Mouse (Mus musculus) midbrain, embryonic 16.5 days (tissue): ENCODE data around the gene Tmem53. TPM values are rescaled to one million over a fixed set of nuclear protein-coding genes. Genes with fewer than 3 reads are reported as not detected.
A peak's percentile ranks its signal among the peaks of the same experiment; 100 is the strongest.

ENCODE experiments used
- ATAC-seq: fragments of 200-750 bp; cut with Nextera tagmentation; 2 replicates; pipeline ENCODE4 v1.8.0; 2017; ENCODE audit warnings: moderate TSS enrichment
- H3K27ac ChIP-seq: fragments of 300-500 bp; sonication (generic); 2 replicates; pipeline ENCODE4 v1.5.1; 2014; ENCODE audit warnings: mild to moderate bottlenecking, low read length, mixed read lengths
- H3K27me3 ChIP-seq: fragments of 300-500 bp; sonication (generic); 2 replicates; pipeline ENCODE4 v1.6.1; 2014; ENCODE audit warnings: low read depth, low read length, mixed read lengths; ENCODE audit not compliant: control insufficient read depth, insufficient read depth
- H3K36me3 ChIP-seq: fragments of 300-500 bp; sonication (generic); 2 replicates; pipeline ENCODE4 v1.6.1; 2014; ENCODE audit warnings: mild to moderate bottlenecking, low read length, moderate library complexity, mixed read lengths; ENCODE audit not compliant: control insufficient read depth, insufficient read depth
- H3K4me1 ChIP-seq: fragments of 300-500 bp; sonication (generic); 2 replicates; pipeline ENCODE4 v1.6.1; 2014; ENCODE audit warnings: mild to moderate bottlenecking, low read length, mixed read lengths; ENCODE audit not compliant: control insufficient read depth, insufficient read depth
- H3K4me2 ChIP-seq: fragments of 300-500 bp; sonication (generic); 2 replicates; pipeline ENCODE4 v1.6.1; 2014; ENCODE audit warnings: mild to moderate bottlenecking, low read length, mixed read lengths
- H3K4me3 ChIP-seq: fragments of 300-500 bp; sonication (generic); 2 replicates; pipeline ENCODE4 v1.5.1; 2014; ENCODE audit warnings: low read depth, mild to moderate bottlenecking, low read length, moderate library complexity, mixed read lengths
- H3K9ac ChIP-seq: fragments of 300-500 bp; sonication (generic); 2 replicates; pipeline ENCODE4 v1.6.1; 2014; ENCODE audit warnings: low read depth, low read length, mixed read lengths
- H3K9me3 ChIP-seq: fragments of 300-500 bp; sonication (generic); replicated peaks from 2 replicates; pipeline ENCODE4 v1.6.1; 2014; ENCODE audit warnings: mild to moderate bottlenecking, low read length, mixed read lengths; ENCODE audit not compliant: control insufficient read depth, poor library complexity, severe bottlenecking
- WGBS: fragments of 180-500 bp; shearing (Covaris S2); extraction: QIAGEN DNeasy Blood & Tissue Kit; methylation state at CpG from one replicate; pipeline ENCODE4 v1.1.7; 2014; 5-methylcytosine and 5-hydroxymethylcytosine counted together
- polyA plus RNA-seq: library from polyadenylated mRNA; unstranded; fragments of >200 nt; fragmentation: Nextera tagmentation; extraction: Ambion mirVana; gene quantifications from 2 replicates; pipeline ENCODE4 v1.2.1, GENCODE M21; 2015

The Tmem53 gene
- polyA plus RNA-seq = 9.3 and 10.1 TPM in 2 replicates

DNA sequence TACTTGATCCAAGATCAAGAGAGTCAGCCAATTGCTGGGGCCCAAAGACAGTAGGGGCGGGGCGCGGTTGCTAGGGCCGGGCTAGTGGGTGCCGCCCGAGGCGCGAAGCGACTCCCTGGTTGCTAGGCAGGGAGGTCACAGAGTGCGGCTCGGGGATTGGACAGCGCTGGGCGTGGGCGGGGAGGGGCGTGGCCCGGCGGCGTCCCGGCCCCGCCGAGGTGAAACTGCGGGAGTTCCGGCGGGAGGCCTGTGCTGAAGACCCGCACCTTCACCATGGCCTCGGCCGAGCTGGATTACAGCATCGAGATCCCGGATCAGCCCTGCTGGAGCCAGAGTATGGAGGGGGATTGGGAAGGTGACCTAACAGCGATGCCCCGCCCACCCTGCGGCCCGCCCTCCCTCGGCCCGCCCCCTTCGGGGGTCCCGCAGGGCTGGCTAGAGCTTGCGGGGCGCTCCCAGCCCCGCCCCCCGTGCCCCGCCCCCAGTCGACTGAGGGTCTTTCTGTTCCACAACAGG is at the start of gene Tmem53, which contains the start of gene Armh1:
Gene Tmem53 (plus strand): TSS at position 151 of the 516 bp plus-strand sequence.
Gene Armh1 (minus strand): TSS at position 325 of the 516 bp plus-strand sequence.
- WGBS = under 1% methylated on average over 40 of the region's 43 CpGs
- ATAC-seq = peak; percentile 96
- peak within 1 kb of the TSS; percentile 73 for H3K27ac ChIP-seq

DNA sequence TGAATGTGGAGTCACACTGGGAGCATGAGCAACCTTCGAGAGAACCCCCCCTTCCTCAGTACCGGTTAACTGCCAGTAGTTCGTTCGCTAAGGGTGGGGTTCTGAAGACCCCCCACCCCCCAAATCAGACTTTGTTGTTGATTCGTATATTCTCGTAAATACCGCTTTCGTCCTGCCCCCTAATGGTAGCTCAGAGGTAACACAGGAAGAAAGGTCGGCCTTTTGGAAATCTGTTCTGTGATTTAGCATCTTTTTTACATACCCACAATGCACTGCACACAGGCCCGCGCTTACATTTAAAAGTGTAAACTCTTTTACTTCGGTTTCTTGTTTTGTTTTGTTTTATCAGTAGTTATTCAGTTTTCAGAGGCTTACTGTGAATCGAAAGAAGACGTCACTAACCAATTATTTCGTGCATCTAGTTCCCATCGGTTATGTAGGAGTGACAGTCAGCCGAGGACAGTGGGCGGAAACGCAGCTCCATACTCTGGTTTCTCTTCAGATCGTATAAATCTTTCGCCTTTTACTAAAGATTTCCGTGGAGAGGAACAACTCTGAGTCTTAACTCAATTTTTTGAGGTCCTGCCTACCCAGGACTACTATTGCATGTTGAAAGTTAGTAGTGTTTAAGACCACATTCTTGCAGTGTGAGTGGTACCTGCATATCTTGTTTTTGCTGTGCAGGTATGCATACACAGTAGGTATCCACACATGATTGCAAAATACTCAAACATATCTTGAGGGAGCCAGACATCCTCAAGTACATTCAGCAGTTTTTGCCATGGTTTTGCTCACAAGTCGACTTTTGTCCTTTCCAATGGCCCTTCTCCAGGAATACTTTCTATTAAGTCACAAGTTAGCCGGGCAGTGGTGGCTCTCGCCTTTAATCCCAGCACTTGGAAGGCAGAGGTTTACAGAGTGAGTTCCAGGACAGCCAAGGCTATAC is 49.4 kb upstream of the Tmem53 start:
- H3K9me3 ChIP-seq = no peaks in the 10 kb centered on the region
- peak overlapping the region; percentile 57 for H3K9ac ChIP-seq
- H3K36me3 ChIP-seq = no peaks in the 10 kb centered on the region
- peak overlapping the region; percentile 55; the same call in 1 of the 2 replicates for H3K27ac ChIP-seq
- under 1% methylated on average over 25 of the region's 25 CpGs for WGBS
- H3K4me1 ChIP-seq = 0 out of 2 replicates have a peak, but pooled peaks cover 3% of the 10 kb centered on the region
- peak overlapping the region; percentile 27 for H3K4me3 ChIP-seq
- H3K4me2 ChIP-seq = peak overlapping the region; percentile 57
- H3K27me3 ChIP-seq = no peaks in the 10 kb centered on the region
- peak; percentile 60; the same call in 1 of the 2 replicates for ATAC-seq

More for the DNA sequence above, at the start of gene Tmem53, which contains the start of gene Armh1:
- H3K36me3 ChIP-seq = no peaks in the 10 kb centered on the region
- H3K4me1 ChIP-seq = peaks cover 12% of the 10 kb centered on the region; the same call in 1 of the 2 replicates
- H3K27me3 ChIP-seq = no peaks in the 10 kb centered on the region
- H3K4me3 ChIP-seq = peak within 1 kb of the TSS; percentile 66
- peak within 1 kb of the TSS; percentile 78 for H3K9ac ChIP-seq
- H3K9me3 ChIP-seq = no peaks in the 10 kb centered on the region
- peak within 1 kb of the TSS; percentile 79 for H3K4me2 ChIP-seq

- H3K4me3 ChIP-seq = no peak overlapping the region
- no peaks in the 10 kb centered on the region for H3K36me3 ChIP-seq
- no peaks in the 10 kb centered on the region for H3K27me3 ChIP-seq
- H3K4me2 ChIP-seq = no peak overlapping the region
- H3K9ac ChIP-seq = no peak overlapping the region
- 69% methylated on average over 4 of the region's 4 CpGs for WGBS
- H3K27ac ChIP-seq = no peak overlapping the region
- 0 out of 2 replicates have a peak, but pooled peaks cover 3% of the 10 kb centered on the region for H3K4me1 ChIP-seq
- no peaks in the 10 kb centered on the region for H3K9me3 ChIP-seq
- no peak for ATAC-seq
Observed at GRCm38 (mm10) chr4:117202992-117203354, 48.8 kb upstream of the Tmem53 start.

DNA sequence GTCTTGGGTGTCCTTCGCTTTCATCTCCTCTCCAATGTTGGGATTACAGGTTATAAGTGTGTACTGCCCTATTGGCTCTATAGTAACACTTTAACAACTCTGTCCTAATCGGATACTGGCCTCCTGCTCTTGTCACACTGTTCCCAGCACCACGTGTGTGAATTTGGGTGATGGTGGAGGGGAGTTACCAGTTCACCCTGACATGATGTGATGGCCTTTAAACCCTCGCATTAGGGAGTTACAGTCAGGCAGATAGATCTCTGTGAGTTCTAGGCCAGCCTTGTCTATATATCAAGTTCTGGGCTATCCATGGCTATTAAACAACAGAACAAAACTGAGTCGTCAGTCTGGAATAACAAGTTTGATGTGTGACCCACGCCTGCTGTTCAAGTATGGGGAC is 42.2 kb upstream of the Tmem53 start:
- H3K27me3 ChIP-seq = no peaks in the 10 kb centered on the region
- no peak overlapping the region for H3K27ac ChIP-seq
- H3K4me1 ChIP-seq = no peaks in the 10 kb centered on the region
- no peaks in the 10 kb centered on the region for H3K9me3 ChIP-seq
- 86% methylated on average over 6 of the region's 6 CpGs for WGBS
- no peaks in the 10 kb centered on the region for H3K36me3 ChIP-seq
- H3K9ac ChIP-seq = no peak overlapping the region
- no peak overlapping the region for H3K4me3 ChIP-seq
- no peak overlapping the region for H3K4me2 ChIP-seq
- ATAC-seq = no peak

DNA sequence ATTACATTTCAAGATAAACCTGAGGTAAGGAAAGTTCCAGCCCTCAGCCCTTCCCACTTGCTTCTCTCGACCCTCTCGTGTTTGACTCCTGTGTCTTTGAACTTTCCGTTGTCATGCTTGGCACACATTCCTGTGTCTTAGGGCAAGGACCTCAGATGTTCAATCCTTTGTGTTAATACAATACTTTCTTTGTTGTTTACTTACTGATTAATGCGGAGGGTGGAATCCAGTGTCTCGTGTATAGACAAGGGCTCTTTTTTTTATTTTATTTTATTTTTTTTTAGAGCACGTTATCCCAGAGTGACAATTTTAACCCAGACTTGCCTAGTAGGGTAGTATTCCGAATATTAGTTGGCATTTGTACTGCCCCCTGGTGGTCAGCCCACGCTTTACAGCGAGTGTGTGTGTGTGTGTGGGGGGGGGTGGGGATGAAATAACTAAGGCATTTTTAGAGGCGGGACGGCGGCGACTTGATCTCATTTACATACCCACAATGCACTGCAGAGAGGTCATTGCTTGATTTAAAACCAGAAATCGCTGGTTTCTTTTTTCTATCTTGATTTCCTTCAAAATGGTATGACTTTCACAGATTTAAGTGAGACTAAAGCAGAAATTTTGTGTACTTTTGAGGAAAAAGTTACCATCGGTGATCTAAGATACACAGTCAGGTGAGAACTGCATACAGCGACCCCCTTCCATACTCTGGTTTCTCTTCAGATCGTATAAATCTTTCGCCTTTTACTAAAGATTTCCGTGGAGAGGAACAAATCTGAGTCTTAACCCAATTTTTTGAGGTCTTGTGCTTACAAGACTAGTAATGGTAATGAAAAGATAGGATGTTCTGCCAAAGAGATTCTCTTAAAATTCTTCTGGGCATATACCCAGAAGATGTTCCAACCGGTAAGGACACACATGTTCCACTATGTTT is 41.3 kb upstream of the Tmem53 start:
- H3K4me1 ChIP-seq = no peaks in the 10 kb centered on the region
- no peaks in the 10 kb centered on the region for H3K9me3 ChIP-seq
- H3K4me3 ChIP-seq = no peak overlapping the region
- WGBS = 3% methylated on average over 20 of the region's 20 CpGs
- no peak overlapping the region for H3K4me2 ChIP-seq
- H3K27me3 ChIP-seq = no peaks in the 10 kb centered on the region
- ATAC-seq = no peak
- no peak overlapping the region for H3K9ac ChIP-seq
- no peaks in the 10 kb centered on the region for H3K36me3 ChIP-seq
- H3K27ac ChIP-seq = no peak overlapping the region

GRCm38 (mm10) chr4:117214250-117214649 is 37.5 kb upstream of the Tmem53 start:
- no peak overlapping the region for H3K4me3 ChIP-seq
- H3K27ac ChIP-seq = no peak overlapping the region
- no peak overlapping the region for H3K4me2 ChIP-seq
- no peaks in the 10 kb centered on the region for H3K36me3 ChIP-seq
- H3K9ac ChIP-seq = no peak overlapping the region
- no peaks in the 10 kb centered on the region for H3K9me3 ChIP-seq
- no peaks in the 10 kb centered on the region for H3K27me3 ChIP-seq
- H3K4me1 ChIP-seq = no peaks in the 10 kb centered on the region
- no peak for ATAC-seq
- 80% methylated on average over 6 of the region's 6 CpGs for whole genome bisulfite sequencing

GRCm38 (mm10) chr4:117217029-117217428 is 34.7 kb upstream of the Tmem53 start:
- no peaks in the 10 kb centered on the region for H3K9me3 ChIP-seq
- no peaks in the 10 kb centered on the region for H3K27me3 ChIP-seq
- no peak overlapping the region for H3K4me2 ChIP-seq
- no peak overlapping the region for H3K9ac ChIP-seq
- no peak overlapping the region for H3K27ac ChIP-seq
- no peak for ATAC-seq
- no peaks in the 10 kb centered on the region for H3K4me1 ChIP-seq
- no peaks in the 10 kb centered on the region for H3K36me3 ChIP-seq
- WGBS = 76% methylated on average over 5 of the region's 5 CpGs
- H3K4me3 ChIP-seq = no peak overlapping the region

- ATAC-seq = peak; percentile 62; the same call in 1 of the 2 replicates
Observed at GRCm38 (mm10) chr4:117218517-117219219, 33.1 kb upstream of the Tmem53 start.

More at GRCm38 (mm10) chr4:117218517-117219219, 33.1 kb upstream of the Tmem53 start:
- no peaks in the 10 kb centered on the region for H3K27me3 ChIP-seq
- H3K4me2 ChIP-seq = no peak overlapping the region
- H3K9ac ChIP-seq = no peak overlapping the region
- no peaks in the 10 kb centered on the region for H3K9me3 ChIP-seq
- H3K36me3 ChIP-seq = no peaks in the 10 kb centered on the region
- H3K27ac ChIP-seq = no peak overlapping the region
- no peaks in the 10 kb centered on the region for H3K4me1 ChIP-seq
- WGBS = 32% methylated on average over 10 of the region's 10 CpGs
- no peak overlapping the region for H3K4me3 ChIP-seq
